Mouse (Mus musculus) urinary bladder, postnatal 4 days (tissue): ENCODE measurements around the gene Ntm.

Source experiments
- DNase-seq, 2 experiments: peaks; one replicate each; pipeline ENCODE4 v3.0.0; 2021 to 2022; ENCODE audit warnings: low spot score in 2 of 2

Ntm gene

DNA sequence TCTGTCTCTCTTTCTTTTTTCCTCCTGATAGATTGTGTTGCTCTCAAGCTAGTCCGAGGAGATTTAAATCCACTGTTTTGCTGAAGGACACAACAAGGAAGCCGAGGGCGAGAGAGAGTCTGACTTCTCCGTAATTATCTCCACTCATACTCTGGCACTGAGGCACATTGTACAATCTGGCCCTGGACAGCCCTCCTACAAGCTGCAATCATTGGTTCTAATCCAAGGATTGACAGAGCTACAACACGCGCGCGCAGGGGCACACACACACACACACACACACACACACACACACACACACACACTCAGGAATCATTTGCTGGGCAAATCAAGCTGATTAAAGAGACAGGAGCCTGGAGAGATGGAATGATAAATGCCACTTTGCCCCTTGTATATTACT, at the start of gene Ntm:
Ntm (minus strand) TSS at position 164 of the 400 bp plus-strand sequence.
- no peak for DNase-seq

DNA sequence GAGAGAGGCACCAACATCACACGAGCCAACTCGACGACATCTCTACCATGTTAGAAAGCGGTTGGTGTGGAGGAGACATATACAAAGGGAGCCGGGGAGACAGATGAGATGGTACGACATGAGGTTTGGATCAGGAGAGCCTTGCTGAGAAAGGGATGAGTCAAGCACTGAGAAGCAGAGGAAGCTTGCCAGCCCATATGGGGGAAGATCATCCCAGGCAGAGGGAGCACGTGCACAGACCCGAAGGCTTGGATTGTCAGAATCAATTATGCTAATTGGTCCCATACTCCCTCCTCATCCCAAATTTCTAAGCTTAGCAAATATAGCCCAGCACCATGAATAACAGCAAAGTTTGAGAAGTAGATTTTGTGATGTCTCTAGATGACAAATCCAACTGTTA, 42.8 kb upstream of the Ntm start:
- no peak for DNase-seq

DNA sequence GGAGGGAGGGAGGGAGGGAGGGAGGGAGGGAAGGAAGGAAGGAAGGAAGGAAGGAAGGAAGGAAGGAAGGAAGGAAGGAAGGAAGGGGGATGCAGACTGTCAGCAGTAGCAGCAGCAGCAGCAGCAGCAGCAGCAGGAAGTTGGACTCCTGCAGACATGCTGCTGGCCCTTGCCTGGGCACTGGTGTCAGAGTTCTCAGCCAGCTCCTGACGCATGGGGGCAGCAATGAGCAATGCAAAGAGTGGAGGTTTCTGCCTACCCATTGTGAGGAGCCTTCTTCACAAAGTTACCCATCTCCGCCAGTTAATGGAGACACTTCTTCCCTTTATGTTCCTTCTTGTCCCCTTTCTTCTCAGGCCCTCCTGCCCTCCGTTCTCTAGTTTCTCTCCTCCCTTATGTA, 40.7 kb upstream of the Ntm start:
- DNase-seq: peak; percentile 28 to 71

DNA sequence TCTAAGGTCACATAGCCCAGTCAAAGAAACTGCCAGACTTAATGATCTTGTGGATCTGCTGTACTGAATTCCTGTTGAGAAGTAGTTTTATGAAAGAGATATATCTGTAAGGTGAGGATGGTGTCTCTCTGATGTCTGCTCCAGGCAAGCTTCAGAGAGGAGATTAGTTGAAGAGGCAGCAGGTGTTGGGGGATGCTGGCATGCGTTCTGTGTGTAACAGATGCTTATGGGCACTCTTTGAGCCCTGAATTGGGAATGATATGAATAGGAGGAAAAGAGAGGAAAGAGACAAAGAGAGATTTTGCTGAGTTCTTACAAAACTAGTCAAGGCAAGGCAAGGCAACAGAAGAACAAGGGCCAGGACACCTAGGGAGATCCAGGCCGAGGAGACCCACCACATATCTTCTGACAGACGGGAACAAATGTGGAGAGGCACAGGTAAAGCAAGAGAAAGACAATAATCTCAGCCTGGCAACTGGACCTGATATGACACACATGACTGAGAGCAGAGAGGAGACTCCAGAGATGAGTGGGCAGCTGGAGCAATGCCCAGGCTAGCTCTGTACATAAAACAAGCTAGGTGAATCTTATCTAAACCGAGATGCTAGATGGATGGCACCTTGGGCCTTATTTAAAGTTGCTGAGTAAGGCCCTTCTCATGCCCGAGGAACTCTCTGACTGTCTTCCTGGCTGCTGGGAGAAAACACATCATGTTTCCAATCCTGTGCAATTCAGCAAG, 18.4 kb upstream of the Ntm start:
- no peak for DNase-seq

DNA sequence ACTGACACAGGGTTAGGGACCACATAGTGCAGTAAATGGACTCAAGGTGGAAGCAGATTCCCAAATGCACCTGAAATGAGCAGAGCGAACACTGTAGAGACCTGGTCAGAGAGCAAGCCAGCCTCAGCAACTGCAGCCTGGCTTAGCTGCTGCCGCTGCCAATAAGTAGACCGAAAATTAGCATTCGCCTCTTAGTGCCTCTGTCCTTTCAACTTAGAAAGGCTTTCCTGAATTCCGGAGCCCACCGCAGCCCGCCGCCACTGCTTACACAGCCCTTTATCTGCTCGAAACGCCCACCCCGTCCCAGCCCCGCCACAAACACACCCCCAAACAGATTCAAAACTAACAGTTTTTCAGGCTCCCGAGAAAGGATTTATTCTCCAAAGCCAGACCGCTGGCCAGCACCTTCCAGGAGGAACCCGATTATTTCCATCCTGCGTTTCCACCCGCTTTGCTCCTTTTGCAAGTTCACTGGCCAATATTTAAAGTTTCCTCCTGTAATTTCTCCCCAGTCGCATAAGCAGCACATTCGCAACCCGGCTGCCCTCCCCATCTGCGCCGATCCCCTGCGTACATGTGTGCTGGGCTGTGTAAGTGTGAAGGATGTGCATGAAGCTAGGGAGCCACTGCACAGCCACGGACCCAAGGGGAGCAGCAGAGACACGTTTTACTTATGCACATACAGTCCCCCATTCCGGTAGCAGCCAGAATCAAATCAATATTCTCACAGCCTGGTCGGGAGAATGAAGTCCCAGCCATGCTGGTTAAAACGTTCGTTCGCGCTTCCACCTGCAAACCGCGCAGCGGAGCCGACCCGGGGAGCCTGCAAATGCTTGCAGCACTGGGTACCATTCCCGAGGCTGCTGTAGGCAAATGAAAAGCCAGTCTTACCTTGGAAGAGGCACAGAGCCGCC, 730 bp downstream of the Ntm start:
- no peak for DNase-seq

DNA sequence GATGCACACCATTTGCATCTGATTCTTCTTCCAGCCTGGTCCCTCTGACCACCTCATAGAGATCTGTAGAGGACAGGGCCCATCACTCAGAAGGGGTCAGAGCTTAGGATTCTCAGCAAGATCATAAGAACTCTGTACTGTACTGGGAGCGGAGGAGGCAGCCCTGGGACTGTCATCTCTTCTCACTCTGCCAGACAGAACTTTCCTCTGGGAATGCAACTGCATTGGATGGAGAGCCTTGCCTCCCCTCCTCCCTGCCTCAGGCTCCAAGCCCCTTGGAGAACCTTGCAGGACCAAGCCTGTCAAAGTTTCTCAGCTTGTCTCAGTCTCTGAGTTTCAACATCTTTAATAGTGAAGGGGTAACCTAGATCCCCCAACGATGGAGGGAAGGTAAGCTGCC, 1.4 kb downstream of the Ntm start:
- no peak for DNase-seq

DNA sequence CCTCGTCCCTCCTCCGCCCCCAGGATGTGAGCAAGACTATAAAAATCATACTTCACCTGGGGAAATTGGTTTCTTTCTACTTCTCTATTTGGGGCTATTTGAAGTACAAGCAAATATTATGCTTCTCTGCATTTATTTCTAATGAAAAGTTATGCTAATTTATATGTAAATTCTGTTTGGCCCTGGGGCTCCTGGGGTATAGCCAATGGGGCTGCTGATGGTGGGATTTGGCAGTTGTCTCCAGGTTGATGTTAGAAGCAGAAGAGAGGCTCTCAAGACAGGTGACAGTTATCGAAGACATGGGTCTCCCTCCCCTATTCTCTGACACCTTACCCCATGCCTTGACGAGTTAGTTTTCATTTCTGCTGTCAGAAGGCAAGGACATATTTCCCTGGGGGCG, 2.2 kb downstream of the Ntm start:
- no peak for DNase-seq

DNA sequence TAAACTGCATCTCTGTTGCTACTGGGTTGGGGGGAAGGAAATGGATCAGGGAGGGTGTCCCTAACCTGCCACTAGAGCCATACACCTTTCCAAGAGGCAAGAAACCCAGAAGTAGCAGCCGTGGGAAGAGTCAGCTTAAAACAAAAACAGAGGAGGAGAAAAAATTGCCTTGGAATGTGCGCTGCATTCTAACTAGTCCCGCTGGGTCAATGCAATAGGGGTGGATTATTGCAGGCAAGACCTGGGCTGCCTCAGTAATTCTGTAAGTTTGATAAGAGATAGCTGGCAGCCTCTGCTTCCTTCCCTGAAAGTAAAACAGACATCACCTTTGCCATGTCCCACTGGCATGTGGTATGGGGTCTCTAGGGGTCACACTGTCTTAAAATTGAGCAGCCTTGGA, 2.7 kb downstream of the Ntm start:
- no peak for DNase-seq

DNA sequence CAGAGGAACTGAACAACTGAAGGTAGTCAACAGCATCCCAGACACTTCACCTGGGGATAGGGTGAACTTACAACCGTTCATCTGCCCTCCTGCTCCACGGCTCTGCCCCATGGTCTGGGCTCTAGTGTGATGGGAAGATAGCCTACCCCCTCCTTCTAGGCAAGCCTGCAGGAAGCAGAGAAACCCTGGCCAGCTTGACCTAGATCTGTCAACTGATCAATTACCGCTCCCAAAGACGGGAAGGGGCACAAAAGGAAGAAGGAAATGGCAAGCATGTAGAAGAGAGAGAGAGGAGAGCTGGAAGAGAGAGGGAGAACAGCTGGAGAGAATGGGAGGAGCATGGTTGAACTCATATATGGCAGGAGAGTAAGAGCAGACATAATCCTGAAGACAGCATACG, 6.0 kb downstream of the Ntm start:
- DNase-seq: no peak

DNA sequence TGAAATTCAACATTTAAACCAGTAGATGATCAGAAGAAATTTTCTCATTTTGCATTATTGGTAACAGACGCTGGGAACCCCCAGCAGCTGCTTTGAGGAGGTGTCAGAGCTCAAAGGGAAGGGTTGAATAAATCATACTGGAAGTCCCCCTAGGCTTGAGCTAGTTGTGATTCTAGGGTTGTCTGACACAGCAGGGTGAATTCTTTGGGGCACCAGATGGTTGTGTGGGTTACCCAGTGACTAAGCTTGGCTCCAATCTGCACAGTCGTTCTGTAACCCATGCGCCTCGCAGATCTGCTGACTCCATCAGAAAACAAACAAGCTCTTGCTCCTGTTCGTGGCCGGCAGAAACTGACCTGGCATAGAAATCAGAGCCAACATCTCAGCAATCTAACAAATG, 8.9 kb downstream of the Ntm start:
- no peak for DNase-seq

DNA sequence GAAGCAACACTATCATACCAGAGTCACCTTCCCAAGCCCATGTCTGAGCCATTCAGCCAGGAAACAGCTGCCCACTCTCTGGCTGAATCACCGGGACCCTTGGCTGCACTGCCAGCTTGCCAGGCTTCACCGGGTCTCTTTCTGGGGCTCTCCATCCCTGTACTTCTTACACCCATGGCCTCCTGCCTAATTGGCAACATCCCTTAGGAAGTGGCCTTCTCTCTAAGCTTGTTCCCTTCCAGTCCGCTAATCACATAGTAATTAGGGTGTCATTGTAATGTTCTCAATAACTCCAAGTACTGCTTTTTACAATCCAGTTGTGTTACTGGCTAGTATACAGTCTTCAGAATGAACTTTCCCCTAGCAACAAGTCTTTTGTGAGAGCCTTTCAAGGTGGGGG, 13.9 kb downstream of the Ntm start:
- DNase-seq: no peak

DNA sequence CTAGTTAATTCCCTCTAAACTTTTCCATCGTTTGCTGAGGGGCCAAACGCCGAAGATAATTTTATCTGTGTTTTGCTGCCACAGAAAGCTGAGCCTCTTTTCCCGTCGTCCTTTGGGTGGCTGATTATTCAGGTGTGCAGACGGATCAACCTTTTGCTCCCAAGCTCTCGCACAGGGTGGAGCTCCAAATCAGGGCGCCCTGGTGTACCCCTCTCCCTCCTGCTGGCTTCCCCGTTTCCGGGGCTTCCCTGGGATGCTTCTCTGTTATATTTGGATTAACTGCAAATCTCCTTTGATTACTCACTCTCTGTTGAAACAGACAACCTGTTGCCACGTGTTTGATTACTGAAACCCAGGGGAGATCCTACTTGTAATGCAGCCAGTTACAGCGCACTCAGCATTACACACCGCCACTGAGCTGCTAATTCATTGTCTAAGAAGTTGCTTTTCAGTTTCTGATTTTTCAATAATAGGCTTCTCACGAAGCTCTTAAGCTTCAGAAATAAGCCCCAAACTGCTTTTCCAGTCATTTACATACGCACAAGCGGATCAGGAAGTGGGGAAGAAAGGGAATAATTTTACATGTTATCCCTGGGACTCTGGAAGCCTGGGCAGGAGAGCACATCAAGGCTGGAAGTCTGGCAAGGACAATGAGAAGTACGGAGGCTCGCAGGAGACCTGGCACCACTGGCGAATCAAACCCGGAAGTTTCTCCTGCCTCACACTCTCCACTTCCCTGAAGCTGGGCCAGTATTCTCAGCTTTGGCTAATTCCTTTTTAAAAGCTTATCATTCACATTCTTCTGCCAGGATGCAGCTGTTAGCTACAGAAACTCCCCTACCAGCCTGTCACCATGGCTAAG, 19.5 kb downstream of the Ntm start:
- DNase-seq: no peak

DNA sequence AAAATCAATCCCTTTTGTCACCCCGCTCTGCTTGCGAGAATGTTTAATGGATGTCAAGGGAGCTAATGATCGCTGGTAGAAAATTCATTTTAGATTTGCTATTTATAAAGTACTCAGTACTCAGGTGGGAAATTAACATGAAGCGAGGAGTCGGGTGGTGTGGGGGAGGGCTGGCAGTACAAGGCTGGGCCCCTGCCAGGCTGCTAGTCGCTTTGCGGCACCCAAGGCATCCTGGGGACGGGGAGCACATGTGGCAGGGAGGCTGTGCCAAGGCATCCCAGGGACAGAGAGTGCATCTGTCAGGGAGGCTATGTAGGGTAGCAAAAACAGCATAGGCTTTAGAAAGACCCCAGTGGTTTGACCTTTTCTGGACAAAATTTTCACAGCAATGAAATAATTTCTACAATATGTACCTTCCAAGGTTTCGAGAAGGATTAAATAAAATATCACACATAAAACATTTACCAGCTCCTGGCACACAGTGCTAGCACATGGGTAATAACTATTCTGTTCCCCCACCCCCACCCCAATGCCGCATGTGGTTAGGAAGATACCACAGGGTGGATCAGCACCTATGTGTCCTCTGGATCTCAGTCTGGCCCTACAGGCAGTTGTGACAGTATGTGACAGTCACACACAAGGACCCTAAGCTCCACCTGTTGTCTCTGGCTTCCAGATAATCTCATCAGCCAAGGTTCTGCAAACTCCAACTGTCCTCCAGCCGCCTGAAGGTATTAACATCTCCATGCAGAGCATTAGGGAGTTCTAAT, 20.6 kb downstream of the Ntm start:
- no peak for DNase-seq

DNA sequence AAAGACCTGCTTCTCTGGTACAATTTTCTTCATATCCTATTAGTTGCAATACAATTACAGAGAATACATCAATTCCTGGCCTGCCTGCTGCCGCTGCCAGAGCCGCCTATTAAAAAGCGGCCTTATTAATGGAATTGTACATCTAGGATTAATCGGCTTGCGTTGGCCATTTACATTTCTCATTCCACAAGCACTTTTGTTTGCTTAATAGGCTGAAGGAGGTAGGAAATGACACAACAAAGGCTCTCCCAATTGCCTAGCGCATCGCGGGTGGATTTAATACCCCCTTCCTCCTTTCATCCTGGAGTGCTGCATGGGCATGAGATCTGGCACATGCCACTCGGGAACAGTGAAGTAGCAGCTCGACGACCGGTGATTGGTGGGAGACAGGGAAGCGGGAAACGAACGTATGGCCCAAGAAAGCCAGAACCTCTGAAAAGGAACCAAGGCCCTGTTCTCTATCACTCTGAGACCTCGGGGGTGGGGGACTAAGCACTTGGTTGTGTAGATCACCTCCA, 23.4 kb downstream of the Ntm start:
- no peak for DNase-seq

DNA sequence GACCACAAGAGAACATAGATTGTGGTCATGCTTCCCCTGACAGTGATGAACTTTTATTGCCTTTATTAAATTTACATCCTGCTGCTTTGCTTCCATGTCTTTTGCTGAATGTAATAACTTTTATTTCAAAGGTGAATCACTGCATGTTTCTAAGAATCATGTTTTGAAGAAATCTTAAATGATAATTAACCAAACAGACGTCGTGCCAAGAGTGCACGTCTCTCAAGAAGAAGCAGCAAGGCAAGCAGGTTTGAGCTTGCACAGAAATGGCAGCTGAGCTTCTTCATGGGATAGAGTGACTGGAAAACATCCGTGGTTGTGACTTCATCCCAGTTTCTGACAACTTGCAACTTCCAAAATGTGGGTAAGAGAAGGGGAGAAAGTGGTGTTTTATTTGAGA, 34.1 kb downstream of the Ntm start:
- DNase-seq: no peak

DNA sequence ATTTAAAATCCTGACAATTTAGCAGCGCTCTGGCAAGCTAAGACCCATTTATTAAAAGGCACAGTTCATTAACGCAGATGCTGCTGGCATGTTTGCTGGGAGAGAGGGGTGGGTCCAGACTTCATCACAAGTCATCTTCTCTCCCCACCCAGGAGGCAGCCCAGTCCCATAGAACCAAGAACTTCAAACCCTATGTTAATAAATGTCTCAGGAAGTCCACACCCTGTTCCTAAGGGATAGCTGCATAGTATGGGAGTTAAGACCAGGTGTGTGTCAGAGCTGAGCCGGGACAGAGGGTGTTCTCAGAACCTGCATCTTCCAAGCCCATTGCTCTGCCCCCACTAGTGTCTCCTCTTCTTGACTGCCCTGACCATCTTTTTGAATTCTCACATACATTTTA, 37.6 kb downstream of the Ntm start:
- DNase-seq: no peak

DNA sequence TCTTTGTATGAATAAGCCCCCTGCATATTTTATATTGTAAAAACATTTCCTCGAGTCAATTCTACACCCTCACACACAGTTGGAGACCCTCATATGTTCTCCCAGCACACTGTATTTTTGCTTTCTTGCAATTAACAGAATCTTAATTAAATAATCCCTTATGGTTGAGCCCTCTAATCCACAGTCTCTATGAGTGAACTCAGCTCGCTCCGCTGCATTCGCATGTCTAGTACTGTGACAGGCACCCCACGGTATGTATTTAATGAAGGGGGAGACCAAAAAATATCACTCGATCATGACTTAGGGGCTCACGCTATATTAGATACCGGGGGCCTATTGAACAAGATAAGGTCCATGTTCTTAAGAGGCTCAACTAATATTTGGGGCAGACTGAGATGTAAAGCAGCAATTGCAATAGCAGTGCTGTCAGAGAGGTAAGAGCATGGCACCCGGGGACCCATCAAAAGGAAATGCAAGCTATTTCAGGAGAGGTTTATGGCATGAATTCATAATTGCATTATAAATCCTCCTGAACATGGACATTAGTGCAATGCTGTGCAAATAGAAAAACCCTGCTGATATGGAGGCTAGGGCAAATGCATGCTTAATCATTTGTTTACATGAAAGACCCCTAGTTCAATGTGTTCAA, 64.4 kb downstream of the Ntm start:
- DNase-seq: no peak

DNA sequence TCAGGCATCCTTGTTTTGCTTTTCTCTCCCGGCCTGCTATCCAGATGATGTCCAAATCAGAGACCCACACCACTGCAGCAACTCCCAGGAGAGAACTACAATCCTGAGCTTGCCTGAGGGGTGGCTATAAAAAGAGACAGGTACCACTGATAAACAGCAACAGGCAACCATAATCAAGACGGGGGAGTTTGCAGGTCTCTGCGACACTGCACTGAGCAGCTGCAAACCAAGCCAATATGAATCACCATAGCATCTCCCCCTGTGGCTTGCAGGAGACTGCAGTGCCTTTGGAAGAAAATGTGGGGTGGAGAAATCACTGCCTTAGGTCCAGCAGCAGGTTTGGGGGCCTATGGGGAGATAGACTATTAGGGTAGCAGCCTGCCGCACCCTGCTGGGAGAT, 65.5 kb downstream of the Ntm start:
- no peak for DNase-seq

DNA sequence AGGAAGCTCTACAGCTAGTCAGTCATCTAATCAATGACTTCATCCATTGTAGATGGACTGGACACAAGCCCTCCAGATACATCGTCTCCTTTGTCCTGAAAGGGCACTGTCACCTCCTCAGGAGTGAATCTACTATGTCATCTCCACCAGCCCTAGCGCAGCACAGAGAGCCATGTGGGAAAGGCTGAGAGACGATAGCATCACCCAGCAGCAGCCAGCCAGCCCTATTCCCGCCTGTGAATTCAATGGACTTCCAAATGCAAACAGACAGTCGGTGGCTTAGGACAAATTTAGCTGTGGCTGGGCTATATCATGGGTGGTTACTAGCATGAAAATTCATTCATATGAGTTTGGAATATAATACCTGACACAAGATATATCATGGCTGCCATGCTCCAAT, 70.1 kb downstream of the Ntm start:
- DNase-seq: no peak

DNA sequence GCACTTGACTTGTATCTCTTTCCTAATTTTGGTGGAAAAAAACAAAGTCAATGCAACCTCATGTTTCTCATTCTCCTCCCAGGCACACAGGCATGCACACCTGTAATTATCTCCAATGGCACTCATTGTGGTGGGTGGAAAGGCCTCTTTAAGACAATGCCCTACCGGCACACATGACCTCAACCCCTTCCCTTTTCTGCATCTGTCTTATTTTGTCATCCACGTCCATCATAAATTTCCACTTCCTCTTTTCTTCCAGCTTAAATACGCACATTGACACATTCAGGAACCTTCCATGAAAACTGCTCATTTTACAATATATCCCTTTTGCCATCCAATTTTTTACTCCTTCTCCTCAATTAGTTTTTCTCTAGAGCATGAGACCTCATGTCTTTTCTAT, 74.2 kb downstream of the Ntm start:
- DNase-seq: no peak

DNA sequence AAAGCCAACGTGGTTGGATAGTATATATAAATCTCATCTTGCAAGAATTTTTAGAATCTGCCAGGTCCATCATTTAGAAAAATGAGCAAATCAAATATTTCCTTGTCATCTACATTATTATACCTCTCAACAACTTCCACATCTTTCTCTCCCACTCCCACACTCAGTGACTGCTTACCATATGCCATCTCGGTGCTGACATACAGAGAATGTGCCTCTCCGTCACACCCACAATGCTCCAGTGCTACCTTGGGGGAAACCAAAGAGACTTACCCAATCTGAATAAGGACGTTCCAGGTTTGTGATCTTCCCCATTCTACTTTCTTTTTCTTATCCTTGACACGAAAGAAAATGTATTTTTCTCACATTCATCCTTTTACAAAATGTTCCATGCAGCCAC, 75.0 kb downstream of the Ntm start:
- no peak for DNase-seq
